ENCODE assay signal across 8 mouse cellular contexts in the genomic region with DNA sequence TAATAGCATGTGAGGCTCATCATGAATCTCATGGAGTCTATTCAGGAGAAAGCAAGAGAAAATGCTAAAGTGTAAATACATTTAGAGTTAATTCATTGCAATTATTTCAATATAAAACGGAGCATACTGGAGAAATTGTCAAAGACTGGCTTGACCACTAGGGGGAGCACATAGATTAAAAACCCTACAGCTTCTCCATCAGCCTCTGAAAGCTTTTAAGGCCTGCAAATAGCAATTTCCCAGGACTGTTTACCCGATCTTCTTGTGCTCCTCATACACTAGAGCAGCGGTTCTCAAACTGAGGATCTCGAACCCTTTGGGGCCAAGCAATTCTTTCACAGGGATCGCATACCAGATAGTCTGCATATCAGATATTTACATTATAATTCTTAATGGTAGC.
DNase-seq lines count a peak whose midpoint lies in the region; ATAC-seq lines count a peak whose summit lies in the region.

No protein-coding gene starts in this region.

- peaks cover 2% of the 10 kb centered on the region; the same call in 1 of the 2 replicates for H3K4me1 ChIP-seq in kidney, embryonic 16.5 days (ENCODE audit: insufficient read depth, low read length)
- no peaks in the 10 kb centered on the region for H3K4me1 ChIP-seq in liver, embryonic 13.5 days (replicated peaks)
- peaks cover 10% of the 10 kb centered on the region for H3K4me1 ChIP-seq in neural tube, embryonic 13.5 days (replicated peaks)

- no peak overlapping the region for H3K27ac ChIP-seq in kidney, embryonic 16.5 days (ENCODE audit: low read length)
- H3K27ac ChIP-seq in liver, embryonic 13.5 days, result no peak overlapping the region
- H3K27ac ChIP-seq in neural tube, embryonic 13.5 days (replicated peaks), result no peak overlapping the region

- no peaks in the 10 kb centered on the region for H3K27me3 ChIP-seq in kidney, embryonic 16.5 days (ENCODE audit: insufficient read depth, low read length)
- H3K27me3 ChIP-seq in liver, embryonic 13.5 days, result no peaks in the 10 kb centered on the region
- H3K27me3 ChIP-seq in neural tube, embryonic 13.5 days, result no peaks in the 10 kb centered on the region

- no peak overlapping the region for H3K9ac ChIP-seq in kidney, embryonic 16.5 days (replicated peaks; ENCODE audit: low read length)
- no peak overlapping the region for H3K9ac ChIP-seq in liver, embryonic 13.5 days
- no peak overlapping the region for H3K9ac ChIP-seq in neural tube, embryonic 13.5 days

- H3K4me2 ChIP-seq in kidney, embryonic 16.5 days (replicated peaks; ENCODE audit: low read depth, low read length), result no peak overlapping the region
- H3K4me2 ChIP-seq in liver, embryonic 13.5 days, result no peak overlapping the region
- H3K4me2 ChIP-seq in neural tube, embryonic 13.5 days, result no peak overlapping the region

- DNase-seq in urinary bladder, postnatal 36 days (ENCODE audit: low spot score in 2 of 2), result peak; percentile 21 to 22
- DNase-seq in urinary bladder, postnatal 10 days (ENCODE audit: low spot score), result no peak
- DNase-seq in cerebellum, adult 18-20 months, result peak; percentile 66 to 69
- DNase-seq in forelimb bud, embryonic 11.5 days (ENCODE audit: low read depth, low spot score), result peak; percentile 65
- DNase-seq in liver, embryonic 13.5 days, result peak; percentile 7

- no peaks in the 10 kb centered on the region for H3K9me3 ChIP-seq in kidney, embryonic 16.5 days (ENCODE audit: low read length)
- H3K9me3 ChIP-seq in liver, embryonic 13.5 days (replicated peaks), result no peaks in the 10 kb centered on the region
- H3K9me3 ChIP-seq in neural tube, embryonic 13.5 days, result no peaks in the 10 kb centered on the region

- peak; percentile 76; the same call in 1 of the 2 replicates for ATAC-seq in kidney, embryonic 16.5 days (ENCODE audit: low FRiP score, low TSS enrichment)
- ATAC-seq in liver, embryonic 13.5 days (ENCODE audit: low read depth), result no peak
- ATAC-seq in neural tube, embryonic 13.5 days (ENCODE audit: low read depth), result peak; percentile 72
- ATAC-seq in erythroid progenitor cell, adult 5-6 weeks (replicated peaks; ENCODE audit: low FRiP score, poor library complexity, severe bottlenecking), result no peak

- no peaks in the 10 kb centered on the region for H3K36me3 ChIP-seq in kidney, embryonic 16.5 days (ENCODE audit: insufficient read depth, low read length)
- H3K36me3 ChIP-seq in liver, embryonic 13.5 days, result no peaks in the 10 kb centered on the region
- no peaks in the 10 kb centered on the region for H3K36me3 ChIP-seq in neural tube, embryonic 13.5 days

- 15% methylated on average over 5 of the region's 5 CpGs for WGBS in kidney, embryonic 16.5 days
- WGBS in liver, embryonic 13.5 days (ENCODE audit: insufficient replicate concordance), result 13% methylated on average over 5 of the region's 5 CpGs
- WGBS in neural tube, embryonic 13.5 days, result 10% methylated on average over 5 of the region's 5 CpGs

- H3K4me3 ChIP-seq in kidney, embryonic 16.5 days (ENCODE audit: low read length), result no peak overlapping the region
- H3K4me3 ChIP-seq in liver, embryonic 13.5 days (replicated peaks), result no peak overlapping the region
- H3K4me3 ChIP-seq in neural tube, embryonic 13.5 days, result no peak overlapping the region

Comparison
In these comparisons a context has a peak if more than half of its experiments do, and no peak if none do; other contexts are left out.
1. ATAC-seq: peak in kidney, embryonic 16.5 days (single experiment) and neural tube, embryonic 13.5 days (single experiment); none in liver, embryonic 13.5 days (single experiment) and erythroid progenitor cell, adult 5-6 weeks (single experiment).